Mouse (Mus musculus): ENCODE results near the gene Ints12. TPM values are rescaled to one million over a fixed set of nuclear protein-coding genes. Genes with fewer than 3 reads are reported as not detected.

The Ints12 gene
- 21.3 and 22.7 TPM in 2 replicates for polyA plus RNA-seq (2015; fragmentation: Nextera tagmentation; extraction: Ambion mirVana)

- Histone ChIP-seq H3K4me3 (peak within 1 kb of the TSS; percentile 76), H3K27ac (peak within 1 kb of the TSS; percentile 97), H3K9ac (peak within 1 kb of the TSS; percentile 85), H3K27me3 (no peaks in the 10 kb centered on the region), H3K4me2 (peak within 1 kb of the TSS; percentile 69), H3K36me3 (ENCODE audit: poor library complexity, severe bottlenecking) (no peaks in the 10 kb centered on the region), H3K9me3 (replicated peaks) (no peaks in the 10 kb centered on the region), H3K4me1 (peaks cover 30% of the 10 kb centered on the region)
- WGBS = under 1% methylated on average over 53 of the region's 53 CpGs
- ATAC-seq = peak; percentile 98
Observed at GRCm38 (mm10) chr3:133091664-133092273, at the start of gene Ints12, which contains the start of gene Gstcd. TSS of gene Ints12 (plus strand) at chr3:133091840. TSS of gene Gstcd (minus strand) at chr3:133092033.

DNA sequence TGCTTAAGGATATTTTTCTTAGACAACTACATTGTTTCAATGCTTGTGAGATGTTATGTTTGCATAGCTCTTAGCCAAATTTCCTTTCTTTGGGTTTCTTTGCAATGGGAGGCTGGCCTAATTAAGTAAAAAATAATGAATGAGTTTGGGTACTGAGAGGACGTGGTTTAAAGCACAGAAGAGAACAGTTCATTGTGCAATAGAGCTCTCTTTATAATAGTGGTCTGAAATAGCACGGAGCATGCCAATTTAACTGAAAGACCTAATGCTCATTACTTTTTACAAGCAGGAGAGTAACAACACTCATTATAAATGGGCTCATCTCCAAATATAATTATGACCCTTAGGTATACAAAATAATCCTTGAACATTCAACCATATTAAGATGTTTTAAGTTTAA, 39.6 kb upstream of the Ints12 start:
- 21% methylated on average over 2 of the region's 2 CpGs for WGBS
- no peak overlapping the region for H3K4me2 ChIP-seq
- peak; percentile 87 for ATAC-seq

DNA sequence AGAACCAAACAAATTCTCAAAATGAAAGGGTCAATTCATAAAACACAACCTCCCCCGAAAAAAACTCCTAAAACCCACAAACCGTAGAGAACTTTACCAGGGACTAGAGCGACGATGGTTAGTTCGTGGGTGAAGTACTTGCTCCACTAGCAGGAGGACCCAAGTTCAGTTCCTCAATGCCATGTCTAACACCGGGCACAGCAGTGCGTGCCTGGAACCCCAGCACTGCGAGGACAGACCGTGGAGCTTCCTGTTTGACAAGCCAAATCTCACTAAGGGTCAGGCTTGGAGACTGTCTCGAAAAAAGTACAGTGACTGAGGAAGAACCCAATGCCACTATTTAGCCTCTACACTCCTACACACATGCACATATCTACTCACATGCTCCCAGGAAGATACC, 16.1 kb upstream of the Ints12 start:
- ATAC-seq = no peak
- 92% methylated on average over 10 of the region's 10 CpGs for WGBS
- H3K9me3 ChIP-seq (replicated peaks) = no peaks in the 10 kb centered on the region
- H3K4me3 ChIP-seq = no peak overlapping the region
- peaks cover 27% of the 10 kb centered on the region for H3K36me3 ChIP-seq (ENCODE audit: poor library complexity, severe bottlenecking)
- no peak overlapping the region for H3K4me2 ChIP-seq
- no peak overlapping the region for H3K27ac ChIP-seq
- H3K9ac ChIP-seq = no peak overlapping the region
- no peaks in the 10 kb centered on the region for H3K4me1 ChIP-seq
- H3K27me3 ChIP-seq = no peaks in the 10 kb centered on the region

More for the DNA sequence above, 39.6 kb upstream of the Ints12 start:
- Histone ChIP-seq H3K4me3 (no peak overlapping the region), H3K27ac (no peak overlapping the region), H3K9me3 (replicated peaks) (no peaks in the 10 kb centered on the region), H3K36me3 (ENCODE audit: poor library complexity, severe bottlenecking) (peaks cover 9% of the 10 kb centered on the region; the same call in 1 of the 2 replicates), H3K4me1 (no peaks in the 10 kb centered on the region), H3K27me3 (no peaks in the 10 kb centered on the region), H3K9ac (no peak overlapping the region)

GRCm38 (mm10) chr3:133082736-133083135, 8.9 kb upstream of the Ints12 start:
- Histone ChIP-seq H3K27ac (no peak overlapping the region), H3K4me1 (no peaks in the 10 kb centered on the region), H3K27me3 (no peaks in the 10 kb centered on the region), H3K4me2 (no peak overlapping the region), H3K9me3 (replicated peaks) (no peaks in the 10 kb centered on the region), H3K36me3 (ENCODE audit: poor library complexity, severe bottlenecking) (peaks cover 49% of the 10 kb centered on the region), H3K9ac (no peak overlapping the region), H3K4me3 (no peak overlapping the region)
- 88% methylated on average over 5 of the region's 5 CpGs for WGBS
- no peak for ATAC-seq

GRCm38 (mm10) chr3:133085858-133086257, 5.8 kb upstream of the Ints12 start:
- Histone ChIP-seq H3K9ac (no peak overlapping the region), H3K27me3 (no peaks in the 10 kb centered on the region), H3K9me3 (replicated peaks) (no peaks in the 10 kb centered on the region), H3K4me2 (no peak overlapping the region), H3K4me1 (peaks cover 17% of the 10 kb centered on the region), H3K36me3 (ENCODE audit: poor library complexity, severe bottlenecking) (peaks cover 31% of the 10 kb centered on the region), H3K4me3 (no peak overlapping the region), H3K27ac (no peak overlapping the region)
- peak; percentile 83 for ATAC-seq
- 68% methylated on average over 3 of the region's 3 CpGs for WGBS

GRCm38 (mm10) chr3:133090247-133091120, 1.2 kb upstream of the Ints12 start:
- Histone ChIP-seq H3K36me3 (ENCODE audit: poor library complexity, severe bottlenecking) (no peaks in the 10 kb centered on the region), H3K4me3 (peak overlapping the region; percentile 76), H3K9me3 (replicated peaks) (no peaks in the 10 kb centered on the region), H3K27me3 (no peaks in the 10 kb centered on the region), H3K4me2 (peak overlapping the region; percentile 69), H3K4me1 (peaks cover 30% of the 10 kb centered on the region), H3K9ac (peak overlapping the region; percentile 85), H3K27ac (peak overlapping the region; percentile 97)
- no peak for ATAC-seq
- whole genome bisulfite sequencing = 6% methylated on average over 11 of the region's 11 CpGs

GRCm38 (mm10) chr3:133091121-133091663, 448 bp upstream of the Ints12 start:
- Histone ChIP-seq H3K4me2 (peak overlapping the region; percentile 69), H3K4me1 (peaks cover 30% of the 10 kb centered on the region), H3K9ac (peak overlapping the region; percentile 85), H3K9me3 (replicated peaks) (no peaks in the 10 kb centered on the region), H3K27ac (peak overlapping the region; percentile 97), H3K27me3 (no peaks in the 10 kb centered on the region), H3K4me3 (peak overlapping the region; percentile 76), H3K36me3 (ENCODE audit: poor library complexity, severe bottlenecking) (no peaks in the 10 kb centered on the region)
- ATAC-seq = peak; percentile 85
- under 1% methylated on average over 44 of the region's 44 CpGs for WGBS

- Histone ChIP-seq H3K4me2 (peak overlapping the region; percentile 69), H3K27me3 (no peaks in the 10 kb centered on the region), H3K9me3 (replicated peaks) (no peaks in the 10 kb centered on the region), H3K9ac (peak overlapping the region; percentile 85), H3K4me1 (peaks cover 30% of the 10 kb centered on the region), H3K27ac (peak overlapping the region; percentile 97), H3K36me3 (ENCODE audit: poor library complexity, severe bottlenecking) (0 out of 2 replicates have a peak, but pooled peaks cover 3% of the 10 kb centered on the region), H3K4me3 (peak overlapping the region; percentile 76)
- WGBS = 0% methylated on average over 7 of the region's 7 CpGs
- ATAC-seq = no peak
Observed at GRCm38 (mm10) chr3:133092274-133092853, 724 bp downstream of the Ints12 start.

DNA sequence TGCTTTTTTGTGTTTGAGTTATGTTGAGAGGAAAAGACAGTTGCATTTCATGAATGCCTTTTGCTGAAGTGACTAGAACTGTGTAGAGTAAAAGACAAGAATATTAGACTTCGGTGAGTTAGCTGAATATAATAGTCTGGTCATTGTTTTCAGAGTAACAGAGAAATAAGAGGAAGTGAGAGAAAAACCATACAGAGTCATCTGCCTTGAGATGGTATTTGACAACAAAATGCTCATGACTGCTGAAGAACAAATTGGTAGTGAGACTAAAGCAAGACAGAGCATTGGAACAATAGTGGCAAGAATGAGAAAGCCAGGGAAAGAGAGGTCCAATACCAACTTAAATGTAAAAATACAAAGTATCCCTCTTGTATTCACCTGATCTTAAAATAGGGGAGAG, 1.3 kb downstream of the Ints12 start:
- Histone ChIP-seq H3K4me1 (peaks cover 30% of the 10 kb centered on the region), H3K27ac (no peak overlapping the region), H3K4me3 (peak overlapping the region; percentile 76), H3K27me3 (no peaks in the 10 kb centered on the region), H3K9me3 (replicated peaks) (no peaks in the 10 kb centered on the region), H3K4me2 (peak overlapping the region; percentile 69), H3K36me3 (ENCODE audit: poor library complexity, severe bottlenecking) (peaks cover 6% of the 10 kb centered on the region), H3K9ac (peak overlapping the region; percentile 85; the same call in 1 of the 2 replicates)
- ATAC-seq = no peak
- 91% methylated on average over 1 of the region's 1 CpGs for WGBS

DNA sequence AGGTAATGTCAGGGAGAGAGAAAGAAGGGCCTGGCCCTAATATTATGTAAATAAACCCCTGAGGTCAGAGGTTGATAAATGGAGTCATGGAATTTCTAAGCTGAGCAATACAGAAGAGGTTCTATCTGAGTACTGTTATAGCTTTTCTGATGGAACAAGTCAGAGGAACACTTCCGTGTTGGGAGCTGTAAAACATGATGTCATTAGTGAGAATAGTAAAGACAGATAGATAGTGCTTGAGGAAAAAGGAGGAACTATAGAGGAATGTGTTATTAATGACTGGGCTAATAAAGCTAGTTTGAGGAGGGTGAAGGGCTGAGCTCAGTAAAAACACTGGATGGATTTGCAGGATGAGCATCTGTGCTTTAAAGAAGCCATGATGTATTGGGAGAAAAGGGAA, 2.7 kb downstream of the Ints12 start:
- ATAC-seq = no peak
- peaks cover 19% of the 10 kb centered on the region for H3K36me3 ChIP-seq (ENCODE audit: poor library complexity, severe bottlenecking)
- H3K27me3 ChIP-seq = no peaks in the 10 kb centered on the region
- no peaks in the 10 kb centered on the region for H3K9me3 ChIP-seq (replicated peaks)
- H3K4me3 ChIP-seq = no peak overlapping the region
- no peak overlapping the region for H3K27ac ChIP-seq
- H3K4me1 ChIP-seq = peaks cover 23% of the 10 kb centered on the region
- H3K4me2 ChIP-seq = no peak overlapping the region
- H3K9ac ChIP-seq = no peak overlapping the region
- 72% methylated on average over 1 of the region's 1 CpGs for WGBS

GRCm38 (mm10) chr3:133097936-133098335, 6.3 kb downstream of the Ints12 start:
- WGBS = 96% methylated on average over 6 of the region's 6 CpGs
- Histone ChIP-seq H3K4me3 (no peak overlapping the region), H3K4me1 (peaks cover 7% of the 10 kb centered on the region), H3K36me3 (ENCODE audit: poor library complexity, severe bottlenecking) (peaks cover 44% of the 10 kb centered on the region), H3K4me2 (no peak overlapping the region), H3K27me3 (no peaks in the 10 kb centered on the region), H3K9ac (no peak overlapping the region), H3K27ac (no peak overlapping the region), H3K9me3 (replicated peaks) (no peaks in the 10 kb centered on the region)
- ATAC-seq = no peak

DNA sequence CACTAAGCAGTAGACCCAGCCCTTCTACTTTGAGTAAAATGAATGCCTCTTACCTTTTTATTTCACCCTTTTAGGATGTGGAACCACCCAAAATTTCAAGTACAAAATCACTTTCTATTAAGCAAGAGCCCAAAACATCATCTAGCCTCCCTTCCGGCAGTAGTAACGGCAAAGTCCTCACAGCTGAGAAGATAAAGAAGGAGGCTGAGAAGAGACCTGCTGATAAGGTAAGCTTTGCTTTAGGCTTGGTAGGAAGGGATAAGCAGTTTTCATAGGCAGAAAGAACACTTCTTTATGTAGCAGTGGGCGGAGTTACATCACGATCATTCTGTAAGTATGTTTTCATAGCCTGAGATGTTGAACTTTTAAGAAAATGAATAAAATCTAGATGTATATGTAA, 6.7 kb downstream of the Ints12 start:
- Histone ChIP-seq H3K9me3 (replicated peaks) (no peaks in the 10 kb centered on the region), H3K9ac (no peak overlapping the region), H3K36me3 (ENCODE audit: poor library complexity, severe bottlenecking) (peaks cover 45% of the 10 kb centered on the region), H3K4me1 (peaks cover 3% of the 10 kb centered on the region), H3K4me3 (no peak overlapping the region), H3K27ac (no peak overlapping the region), H3K4me2 (no peak overlapping the region), H3K27me3 (no peaks in the 10 kb centered on the region)
- no peak for ATAC-seq
- 95% methylated on average over 4 of the region's 4 CpGs for WGBS
